Mouse (Mus musculus): ENCODE data around the gene Ppa1.

Ppa1 gene

GRCm38 (mm10) chr10:61646557-61646956 is 1.8 kb upstream of the Ppa1 start:
- no peak for DNase-seq (ENCODE audit: low read depth, low spot score)

GRCm38 (mm10) chr10:61648737-61649645 is 639 bp downstream of the Ppa1 start:
- no peak for DNase-seq (ENCODE audit: low read depth, low spot score)

GRCm38 (mm10) chr10:61654105-61654504 is 5.8 kb downstream of the Ppa1 start:
- DNase-seq (ENCODE audit: low read depth, low spot score) = no peak

- no peak for DNase-seq (ENCODE audit: low read depth, low spot score)
Observed at GRCm38 (mm10) chr10:61654691-61655090, 6.3 kb downstream of the Ppa1 start.

GRCm38 (mm10) chr10:61655188-61655587 is 6.8 kb downstream of the Ppa1 start:
- no peak for DNase-seq (ENCODE audit: low read depth, low spot score)

- DNase-seq (ENCODE audit: low read depth, low spot score) = no peak
Observed at GRCm38 (mm10) chr10:61656928-61657882, 8.9 kb downstream of the Ppa1 start.

GRCm38 (mm10) chr10:61657985-61658384 is 9.6 kb downstream of the Ppa1 start:
- DNase-seq (ENCODE audit: low read depth, low spot score) = no peak

- no peak for DNase-seq (ENCODE audit: low read depth, low spot score)
Observed at GRCm38 (mm10) chr10:61661887-61662286, 13.5 kb downstream of the Ppa1 start.

- DNase-seq (ENCODE audit: low read depth, low spot score) = no peak
Observed at GRCm38 (mm10) chr10:61662391-61662988, 14.1 kb downstream of the Ppa1 start.

- no peak for DNase-seq (ENCODE audit: low read depth, low spot score)
Observed at GRCm38 (mm10) chr10:61665111-61665510, 16.8 kb downstream of the Ppa1 start.

- no peak for DNase-seq (ENCODE audit: low read depth, low spot score)
Observed at GRCm38 (mm10) chr10:61665651-61666050, 17.3 kb downstream of the Ppa1 start.

- DNase-seq (ENCODE audit: low read depth, low spot score) = no peak
Observed at GRCm38 (mm10) chr10:61669289-61669688, 20.9 kb downstream of the Ppa1 start.

GRCm38 (mm10) chr10:61669896-61670295 is 21.5 kb downstream of the Ppa1 start:
- DNase-seq (ENCODE audit: low read depth, low spot score) = no peak

- no peak for DNase-seq (ENCODE audit: low read depth, low spot score)
Observed at GRCm38 (mm10) chr10:61670758-61671157, 22.4 kb downstream of the Ppa1 start.

- no peak for DNase-seq (ENCODE audit: low read depth, low spot score)
Observed at GRCm38 (mm10) chr10:61675935-61676334, 27.6 kb downstream of the Ppa1 start.

- no peak for DNase-seq (ENCODE audit: low read depth, low spot score)
Observed at GRCm38 (mm10) chr10:61679545-61679944, 31.2 kb downstream of the Ppa1 start.

GRCm38 (mm10) chr10:61680015-61680913 is 31.9 kb downstream of the Ppa1 start, which contains the start of gene Sar1a:
Gene Sar1a, plus strand, starts transcription at chr10:61680299.
- DNase-seq (ENCODE audit: low read depth, low spot score) = peak; percentile 93

- no peak for DNase-seq (ENCODE audit: low read depth, low spot score)
Observed at GRCm38 (mm10) chr10:61689405-61689804, 41.1 kb downstream of the Ppa1 start.

GRCm38 (mm10) chr10:61693563-61693962 is 45.2 kb downstream of the Ppa1 start:
- no peak for DNase-seq (ENCODE audit: low read depth, low spot score)

GRCm38 (mm10) chr10:61694870-61695670 is 46.7 kb downstream of the Ppa1 start, which contains the start of gene Tysnd1:
Gene Tysnd1, plus strand, starts transcription at chr10:61695514.
- DNase-seq (ENCODE audit: low read depth, low spot score) = peak; percentile 90
